Mouse (Mus musculus) small intestine, adult 2 months (tissue): Measurements from ENCODE around the gene Kars.

Experiments used
- CTCF ChIP-seq: fragments of 200-500 bp; IDR thresholded peaks from 2 replicates; pipeline ENCODE4 v1.5.1; 2012; ENCODE audit warnings: low read depth, mild to moderate bottlenecking, control low read depth, inconsistent platforms, low read length, moderate library complexity, mixed read lengths; ENCODE audit not compliant: insufficient replicate concordance, insufficient read length; ENCODE audit errors: extremely low read depth
- POLR2A ChIP-seq: fragments of 200-500 bp; IDR thresholded peaks from 2 replicates; pipeline ENCODE4 v1.6.1; 2012; ENCODE audit warnings: low read depth, mild to moderate bottlenecking, control low read depth, inconsistent platforms, low read length, moderate library complexity

DNA sequence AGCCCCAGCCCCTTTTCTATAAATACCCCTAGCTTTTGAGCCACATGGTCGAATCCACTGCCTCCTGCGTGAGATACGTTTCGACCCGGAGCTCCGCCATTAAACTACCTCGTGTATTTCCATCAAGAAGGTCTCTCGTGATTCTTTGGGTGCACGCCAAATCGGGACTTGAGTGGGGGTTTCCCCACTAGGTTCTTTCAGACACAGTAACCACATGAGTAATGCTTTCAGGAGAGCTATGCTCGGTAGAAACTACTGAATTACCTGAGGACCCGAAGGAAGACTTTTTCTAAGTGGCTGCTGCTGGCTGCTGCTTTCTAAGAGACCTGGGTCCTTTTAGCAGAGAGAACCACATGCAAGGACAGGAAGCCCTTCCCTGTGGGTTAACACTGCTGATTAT, 37.0 kb downstream of the Kars start:
- TF ChIP-seq CTCF: no peak
- no peak for TF ChIP-seq POLR2A
